Mouse (Mus musculus) midbrain, embryonic 16.5 days (tissue): ENCODE data around the gene Rpap3. TPM values are rescaled to one million over a fixed set of nuclear protein-coding genes. Genes with fewer than 3 reads are reported as not detected.

ENCODE experiments used
- ATAC-seq: fragments of 200-750 bp; cut with Nextera tagmentation; 2 replicates; pipeline ENCODE4 v1.8.0; 2017; ENCODE audit warnings: moderate TSS enrichment
- H3K27ac ChIP-seq: fragments of 300-500 bp; sonication (generic); 2 replicates; pipeline ENCODE4 v1.5.1; 2014; ENCODE audit warnings: mild to moderate bottlenecking, low read length, mixed read lengths
- H3K27me3 ChIP-seq: fragments of 300-500 bp; sonication (generic); 2 replicates; pipeline ENCODE4 v1.6.1; 2014; ENCODE audit warnings: low read depth, low read length, mixed read lengths; ENCODE audit not compliant: control insufficient read depth, insufficient read depth
- H3K36me3 ChIP-seq: fragments of 300-500 bp; sonication (generic); 2 replicates; pipeline ENCODE4 v1.6.1; 2014; ENCODE audit warnings: mild to moderate bottlenecking, low read length, moderate library complexity, mixed read lengths; ENCODE audit not compliant: control insufficient read depth, insufficient read depth
- H3K4me1 ChIP-seq: fragments of 300-500 bp; sonication (generic); 2 replicates; pipeline ENCODE4 v1.6.1; 2014; ENCODE audit warnings: mild to moderate bottlenecking, low read length, mixed read lengths; ENCODE audit not compliant: control insufficient read depth, insufficient read depth
- H3K4me2 ChIP-seq: fragments of 300-500 bp; sonication (generic); 2 replicates; pipeline ENCODE4 v1.6.1; 2014; ENCODE audit warnings: mild to moderate bottlenecking, low read length, mixed read lengths
- H3K4me3 ChIP-seq: fragments of 300-500 bp; sonication (generic); 2 replicates; pipeline ENCODE4 v1.5.1; 2014; ENCODE audit warnings: low read depth, mild to moderate bottlenecking, low read length, moderate library complexity, mixed read lengths
- H3K9ac ChIP-seq: fragments of 300-500 bp; sonication (generic); 2 replicates; pipeline ENCODE4 v1.6.1; 2014; ENCODE audit warnings: low read depth, low read length, mixed read lengths
- H3K9me3 ChIP-seq: fragments of 300-500 bp; sonication (generic); replicated peaks from 2 replicates; pipeline ENCODE4 v1.6.1; 2014; ENCODE audit warnings: mild to moderate bottlenecking, low read length, mixed read lengths; ENCODE audit not compliant: control insufficient read depth, poor library complexity, severe bottlenecking
- WGBS: fragments of 180-500 bp; shearing (Covaris S2); extraction: QIAGEN DNeasy Blood & Tissue Kit; methylation state at CpG from one replicate; pipeline ENCODE4 v1.1.7; 2014; 5-methylcytosine and 5-hydroxymethylcytosine counted together
- polyA plus RNA-seq: library from polyadenylated mRNA; unstranded; fragments of >200 nt; fragmentation: Nextera tagmentation; extraction: Ambion mirVana; gene quantifications from 2 replicates; pipeline ENCODE4 v1.2.1, GENCODE M21; 2015

Rpap3 gene
- polyA plus RNA-seq, 1 experiment from 2014 or later, result 41.9 TPM

GRCm38 (mm10) chr15:97658755-97659116 lies 46.9 kb downstream of the Rpap3 start:
- H3K27me3 ChIP-seq, result no peaks in the 10 kb centered on the region
- peak; percentile 45; the same call in 1 of the 2 replicates for ATAC-seq
- no peaks in the 10 kb centered on the region for H3K9me3 ChIP-seq
- no peak overlapping the region for H3K4me3 ChIP-seq
- no peak overlapping the region; the same call in 1 of the 2 replicates for H3K9ac ChIP-seq
- H3K27ac ChIP-seq, result peak overlapping the region; percentile 54; the same call in 1 of the 2 replicates
- peak overlapping the region; percentile 24 for H3K4me2 ChIP-seq
- WGBS, result 55% methylated on average over 8 of the region's 8 CpGs
- no peaks in the 10 kb centered on the region for H3K36me3 ChIP-seq
- peaks cover 14% of the 10 kb centered on the region for H3K4me1 ChIP-seq

GRCm38 (mm10) chr15:97657856-97658754 lies 47.5 kb downstream of the Rpap3 start:
- Histone ChIP-seq H3K9ac (no peak overlapping the region; the same call in 1 of the 2 replicates), H3K27me3 (no peaks in the 10 kb centered on the region), H3K27ac (peak overlapping the region; percentile 54), H3K4me1 (peaks cover 14% of the 10 kb centered on the region), H3K9me3 (no peaks in the 10 kb centered on the region), H3K36me3 (no peaks in the 10 kb centered on the region), H3K4me3 (no peak overlapping the region), H3K4me2 (peak overlapping the region; percentile 24)
- ATAC-seq, result peak; percentile 25; the same call in 1 of the 2 replicates
- 39% methylated on average over 26 of the region's 26 CpGs for WGBS

DNA sequence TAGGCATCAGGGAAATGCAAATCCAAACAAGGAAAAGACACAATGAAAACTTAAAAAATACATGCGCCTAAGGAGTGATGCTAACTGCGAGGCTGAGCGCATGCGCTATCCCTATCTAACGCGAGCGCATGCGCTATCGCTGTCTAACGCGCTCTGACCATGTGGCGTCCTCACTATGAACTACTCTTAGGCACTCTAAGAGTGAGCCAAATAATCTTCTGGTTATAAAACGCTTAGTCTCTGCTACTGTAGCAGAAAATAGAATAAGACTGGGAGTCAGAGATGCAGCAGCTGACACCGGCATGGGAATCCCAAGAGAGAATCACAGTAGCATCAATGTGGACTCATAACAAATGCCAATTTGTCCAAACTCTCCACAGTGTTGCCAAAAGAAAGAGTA lies 48.2 kb downstream of the Rpap3 start:
- Histone ChIP-seq H3K4me2 (no peak overlapping the region), H3K9me3 (no peaks in the 10 kb centered on the region), H3K9ac (no peak overlapping the region), H3K36me3 (no peaks in the 10 kb centered on the region), H3K27ac (peak overlapping the region; percentile 50; the same call in 1 of the 2 replicates), H3K4me1 (peaks cover 14% of the 10 kb centered on the region), H3K27me3 (no peaks in the 10 kb centered on the region), H3K4me3 (no peak overlapping the region)
- no peak for ATAC-seq
- WGBS, result 91% methylated on average over 14 of the region's 14 CpGs

GRCm38 (mm10) chr15:97649726-97650125 lies 55.9 kb downstream of the Rpap3 start:
- 82% methylated on average over 4 of the region's 4 CpGs for WGBS
- Histone ChIP-seq H3K27me3 (no peaks in the 10 kb centered on the region), H3K4me3 (no peak overlapping the region), H3K9ac (no peak overlapping the region), H3K9me3 (no peaks in the 10 kb centered on the region), H3K27ac (no peak overlapping the region), H3K4me1 (peaks cover 4% of the 10 kb centered on the region; the same call in 1 of the 2 replicates), H3K36me3 (no peaks in the 10 kb centered on the region), H3K4me2 (no peak overlapping the region)
- no peak for ATAC-seq

GRCm38 (mm10) chr15:97648176-97648575 lies 57.4 kb downstream of the Rpap3 start:
- 79% methylated on average over 18 of the region's 18 CpGs for WGBS
- Histone ChIP-seq H3K9ac (no peak overlapping the region), H3K9me3 (no peaks in the 10 kb centered on the region), H3K4me1 (peaks cover 4% of the 10 kb centered on the region; the same call in 1 of the 2 replicates), H3K27me3 (no peaks in the 10 kb centered on the region), H3K4me2 (no peak overlapping the region), H3K27ac (no peak overlapping the region), H3K36me3 (no peaks in the 10 kb centered on the region), H3K4me3 (no peak overlapping the region)
- no peak for ATAC-seq

- Histone ChIP-seq H3K27ac (no peak overlapping the region), H3K4me2 (no peak overlapping the region), H3K4me1 (peaks cover 4% of the 10 kb centered on the region; the same call in 1 of the 2 replicates), H3K36me3 (no peaks in the 10 kb centered on the region), H3K9ac (no peak overlapping the region), H3K4me3 (no peak overlapping the region), H3K9me3 (no peaks in the 10 kb centered on the region), H3K27me3 (no peaks in the 10 kb centered on the region)
- ATAC-seq, result no peak
- 26% methylated on average over 7 of the region's 7 CpGs for WGBS
Measured at GRCm38 (mm10) chr15:97646426-97646825, 59.2 kb downstream of the Rpap3 start.

GRCm38 (mm10) chr15:97643986-97644385 lies 61.6 kb downstream of the Rpap3 start:
- no peak overlapping the region for H3K4me3 ChIP-seq
- H3K4me2 ChIP-seq, result no peak overlapping the region
- H3K9ac ChIP-seq, result no peak overlapping the region
- H3K27ac ChIP-seq, result no peak overlapping the region
- WGBS, result 93% methylated on average over 4 of the region's 4 CpGs
- H3K4me1 ChIP-seq, result peaks cover 4% of the 10 kb centered on the region; the same call in 1 of the 2 replicates
- H3K36me3 ChIP-seq, result no peaks in the 10 kb centered on the region
- H3K9me3 ChIP-seq, result no peaks in the 10 kb centered on the region
- H3K27me3 ChIP-seq, result no peaks in the 10 kb centered on the region
- ATAC-seq, result no peak
